Mouse (Mus musculus) heart, adult 2 months (tissue): ENCODE results near the gene Upf3a. TPM values are rescaled to one million over a fixed set of nuclear protein-coding genes. Genes with fewer than 3 reads are reported as not detected.
"Not testable (repeated sequence)": the region's sequence is repeated elsewhere in the genome, so short reads cannot be mapped to it uniquely, and the experiment has no call there.

Experiments
- DNase-seq, 2 experiments: peaks; one replicate each; pipeline ENCODE4 v3.0.0; 2021
- H3K27ac ChIP-seq: fragments of 200-600 bp; 2 replicates; pipeline ENCODE4 v1.8.1; 2022
- H3K27me3 ChIP-seq: fragments of 200-500 bp; 2 replicates; pipeline ENCODE4 v1.6.1; 2012; ENCODE audit warnings: mild to moderate bottlenecking, low read length, inconsistent platforms, mixed read lengths; ENCODE audit not compliant: control insufficient read depth, insufficient read depth
- H3K36me3 ChIP-seq: fragments of 200-500 bp; 2 replicates; pipeline ENCODE4 v1.6.1; 2012; ENCODE audit warnings: low read length, inconsistent platforms; ENCODE audit not compliant: control insufficient read depth, insufficient read depth
- H3K4me1 ChIP-seq: fragments of 200-500 bp; 2 replicates; pipeline ENCODE4 v1.6.1; 2011; ENCODE audit warnings: low read length; ENCODE audit not compliant: control insufficient read depth, insufficient read depth
- H3K4me3 ChIP-seq: fragments of 200-600 bp; 2 replicates; pipeline ENCODE4 v1.8.1; 2022
- H3K79me2 ChIP-seq: fragments of 200-500 bp; replicated peaks from 2 replicates; pipeline ENCODE4 v1.6.1; 2012; ENCODE audit warnings: mild to moderate bottlenecking, inconsistent platforms, low read length, moderate library complexity, mixed read lengths; ENCODE audit not compliant: control insufficient read depth, insufficient read depth
- H3K9ac ChIP-seq: fragments of 200-500 bp; 2 replicates; pipeline ENCODE4 v1.6.1; 2012; ENCODE audit warnings: low read depth, mild to moderate bottlenecking, control low read depth, inconsistent platforms, low read length, mixed read lengths
- CTCF ChIP-seq: fragments of 200-600 bp; IDR thresholded peaks from 2 replicates; pipeline ENCODE4 v1.8.1; 2022; ENCODE audit warnings: antibody characterized with exemption, mild to moderate bottlenecking, moderate library complexity
- EP300 ChIP-seq: fragments of 200-500 bp; IDR thresholded peaks from 2 replicates; pipeline ENCODE4 v1.6.1; 2011; ENCODE audit warnings: low read depth, low read length, control low read depth; ENCODE audit not compliant: insufficient read depth
- POLR2A ChIP-seq: fragments of 200-500 bp; IDR thresholded peaks from 2 replicates; pipeline ENCODE4 v1.6.1; 2011; ENCODE audit warnings: mild to moderate bottlenecking, low read depth, low read length, control low read depth; ENCODE audit not compliant: insufficient read depth
- WGBS: fragments of 180-500 bp; shearing (Covaris S2); methylation state at CpG from one replicate; pipeline ENCODE4 v1.1.7; 2018; 5-methylcytosine and 5-hydroxymethylcytosine counted together
- intact Hi-C: fragments of 180-260 bp; cut with DNase I; formaldehyde crosslinking; loops from one replicate; pipeline ENCODE4 v1.15.1; 2025
- polyA plus RNA-seq: library from polyadenylated mRNA; depleted of rRNA; stranded (reverse); fragments of >200 nt; gene quantifications from 2 replicates; pipeline ENCODE4 v1.2.3, GENCODE M21; 2012; rRNA removed
- total RNA-seq, 2 experiments: library from RNA; stranded (reverse); gene quantifications; 2 replicates each; pipeline ENCODE4 v1.2.3; 2021

Gene Upf3a
- total and polyA plus RNA-seq, 3 experiments, result 4.9 to 9.6 (median 7.1) TPM

DNA sequence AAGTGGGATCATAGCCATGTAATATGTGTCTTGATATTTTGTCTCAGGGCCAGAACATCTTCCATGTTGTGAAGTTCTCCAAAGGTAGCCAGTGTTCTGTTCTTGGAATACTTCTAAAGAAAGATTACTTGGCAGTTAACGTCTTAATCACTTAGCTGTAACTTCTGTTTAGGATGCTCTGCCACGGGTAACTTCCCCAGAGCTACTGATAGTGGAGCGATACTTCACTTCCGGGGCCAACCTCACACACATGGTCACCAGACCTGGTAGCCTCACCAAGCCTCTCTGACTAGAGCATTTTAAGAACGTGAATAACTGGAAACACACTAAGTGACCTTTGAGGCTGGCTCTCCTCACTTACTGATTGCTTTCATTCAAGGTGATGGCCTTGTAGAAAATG, 14.2 kb downstream of the Upf3a start:
- Histone ChIP-seq H3K4me3 (no peak overlapping the region), H3K27me3 (no peaks in the 10 kb centered on the region), H3K9ac (no peak overlapping the region), H3K36me3 (no peaks in the 10 kb centered on the region), H3K4me1 (no peaks in the 10 kb centered on the region), H3K79me2 (no peaks in the 10 kb centered on the region), H3K27ac (no peak overlapping the region)
- 82% methylated on average over 5 of the region's 5 CpGs for WGBS
- no peak for DNase-seq
- intact Hi-C loops, result no loop called here
- TF ChIP-seq CTCF (no peak), POLR2A (no peak), EP300 (no peak)

DNA sequence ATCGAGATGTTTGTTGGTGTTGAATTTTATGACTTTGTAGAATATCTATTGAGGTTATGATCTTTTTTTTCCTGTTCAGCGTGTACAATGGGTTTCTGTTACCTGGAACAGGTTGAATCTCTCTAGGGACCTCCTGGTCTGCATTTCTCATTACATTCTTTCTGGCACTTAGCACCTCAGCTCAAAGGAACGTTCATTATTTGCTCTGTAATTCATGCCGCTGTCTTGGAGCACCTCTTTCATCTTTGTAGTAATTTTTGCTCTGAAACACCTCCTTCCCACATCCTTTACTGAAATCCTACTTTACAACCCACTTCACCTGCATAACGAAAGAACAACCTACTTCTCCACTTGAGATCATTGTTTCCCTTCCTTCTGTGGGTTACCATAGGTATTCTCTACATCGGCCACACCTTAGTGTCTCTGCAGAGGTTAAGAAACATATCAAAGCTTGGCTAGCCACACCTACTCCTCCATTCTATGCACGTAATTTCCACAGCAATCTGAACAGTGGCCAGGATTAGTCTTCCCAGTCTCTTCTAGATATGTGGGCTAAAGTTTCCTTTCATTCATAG, 43.3 kb downstream of the Upf3a start:
- Histone ChIP-seq H3K4me1 (no peaks in the 10 kb centered on the region), H3K79me2 (no peaks in the 10 kb centered on the region), H3K9ac (no peak overlapping the region), H3K4me3 (no peak overlapping the region), H3K27me3 (no peaks in the 10 kb centered on the region), H3K27ac (no peak overlapping the region), H3K36me3 (no peaks in the 10 kb centered on the region)
- intact Hi-C loops, result no loop called here
- DNase-seq, result no peak
- TF ChIP-seq EP300 (no peak), CTCF (no peak), POLR2A (no peak)
- WGBS, result 65% methylated on average over 7 of the region's 7 CpGs

DNA sequence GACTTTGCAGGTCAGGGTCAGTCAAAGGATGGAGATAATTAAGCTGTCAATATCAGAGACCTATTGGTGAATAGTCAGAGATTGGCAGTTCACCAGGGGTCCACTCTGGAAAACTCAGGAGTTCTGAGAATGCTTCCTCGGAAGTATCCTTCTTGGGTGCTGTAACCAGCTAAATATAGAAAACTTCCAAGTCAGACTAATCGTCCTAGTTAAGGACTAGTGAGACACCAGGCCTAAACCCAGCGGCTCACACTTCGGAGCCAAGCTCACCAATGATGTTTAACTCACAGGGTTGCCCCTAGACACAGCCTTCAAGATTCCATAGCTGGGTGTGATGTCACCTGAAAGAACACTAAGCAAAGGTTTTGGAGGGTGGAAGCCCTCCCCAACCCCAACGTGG, 52.9 kb downstream of the Upf3a start, which contains the start of gene AF366264:
TSS of gene AF366264 (minus strand) at position 101 of the 400 bp plus-strand sequence.
- H3K27me3 ChIP-seq, H3K9ac ChIP-seq, intact Hi-C loops, H3K27ac ChIP-seq, H3K36me3 ChIP-seq, DNase-seq, H3K79me2 ChIP-seq, H3K4me1 ChIP-seq, H3K4me3 ChIP-seq: not testable (repeated sequence)
- WGBS, result 76% methylated on average over 5 of the region's 5 CpGs

DNA sequence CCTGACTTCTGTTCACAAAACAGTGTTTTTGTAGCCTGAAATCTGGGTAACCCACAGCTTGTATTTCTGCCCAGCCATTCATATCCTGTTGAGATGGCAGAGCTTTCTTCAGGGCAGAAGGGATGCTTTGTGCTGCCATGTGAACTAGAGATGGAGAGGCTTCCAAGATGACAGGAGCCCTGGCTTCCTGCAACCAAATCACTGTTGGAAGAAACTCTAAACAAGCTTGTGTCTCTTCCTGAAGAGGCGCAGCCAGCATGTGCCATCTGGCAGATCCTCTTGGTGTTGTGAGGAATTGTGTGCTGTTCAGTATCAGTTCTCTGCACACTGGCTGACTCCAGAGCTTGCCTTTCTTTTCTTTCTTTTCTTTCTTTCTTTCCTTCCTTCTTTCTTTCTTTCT, 57.9 kb downstream of the Upf3a start:
- 72% methylated on average over 1 of the region's 1 CpGs for WGBS
- H3K4me3 ChIP-seq, H3K27me3 ChIP-seq: not testable (repeated sequence)

More for the DNA sequence above, 57.9 kb downstream of the Upf3a start:
- H3K36me3 ChIP-seq, H3K9ac ChIP-seq, H3K27ac ChIP-seq, H3K4me1 ChIP-seq, H3K79me2 ChIP-seq, intact Hi-C loops, DNase-seq: not testable (repeated sequence)

Other genes with a start within 250 kb of the Upf3a start
- not detected for gene 1700029H14Rik, start 223.2 kb upstream of the Upf3a start, total RNA-seq
- 0.32 and 0.45 TPM in 2 replicates for gene 1700029H14Rik, start 223.2 kb upstream of the Upf3a start, polyA plus RNA-seq
- 10 to 100 TPM; 14.6 to 16.9 TPM for gene Rasa3, start 108.0 kb upstream of the Upf3a start, total RNA-seq
- 16.5 and 16.8 TPM in 2 replicates for gene Rasa3, start 108.0 kb upstream of the Upf3a start, polyA plus RNA-seq
- under 1 TPM in 1 of 2 experiments, not detected in 1; 0.52 TPM for gene Cfap97d2, start 79.7 kb upstream of the Upf3a start, total RNA-seq
- 0.49 TPM in 1 of 2 replicates, not detected in the other for gene Cfap97d2, start 79.7 kb upstream of the Upf3a start, polyA plus RNA-seq
- 10 to 100 TPM; 28.1 to 30.5 TPM for gene Cdc16, start 27.9 kb upstream of the Upf3a start, total RNA-seq
- gene Cdc16, start 27.9 kb upstream of the Upf3a start, polyA plus RNA-seq, result 21.3 and 39.4 TPM in 2 replicates
- gene AF366264, start 52.8 kb downstream of the Upf3a start, total RNA-seq, result not detected
- gene AF366264, start 52.8 kb downstream of the Upf3a start, polyA plus RNA-seq, result not detected in 2 replicates
- 1 to 10 TPM; 7.1 to 7.6 TPM for gene Champ1, start 84.0 kb downstream of the Upf3a start, total RNA-seq
- gene Champ1, start 84.0 kb downstream of the Upf3a start, polyA plus RNA-seq, result 4.2 and 6.2 TPM in 2 replicates
- gene Coprs, start 104.7 kb downstream of the Upf3a start, total RNA-seq, result 10 to 100 TPM; 16.5 to 16.7 TPM
- gene Coprs, start 104.7 kb downstream of the Upf3a start, polyA plus RNA-seq, result 20.9 and 23.7 TPM in 2 replicates